Mouse (Mus musculus) midbrain, postnatal 0 days (tissue): Measurements from ENCODE around the gene Nmnat3. TPM values are rescaled to one million over a fixed set of nuclear protein-coding genes. Genes with fewer than 3 reads are reported as not detected.

ENCODE experiments used
- ATAC-seq: fragments of 200-750 bp; cut with Nextera tagmentation; 2 replicates; pipeline ENCODE4 v1.8.0; 2017; ENCODE audit warnings: moderate number of reproducible peaks, mild to moderate bottlenecking, moderate TSS enrichment, moderate library complexity; ENCODE audit not compliant: low FRiP score
- DNase-seq: peaks from one replicate; pipeline ENCODE4 v3.0.0-alpha.2; 2015; ENCODE audit warnings: low spot score
- H3K27ac ChIP-seq: fragments of 300-500 bp; sonication (generic); 2 replicates; pipeline ENCODE4 v1.5.1; 2014; ENCODE audit warnings: low read depth, mild to moderate bottlenecking, low read length, mixed read lengths
- H3K27me3 ChIP-seq: fragments of 300-500 bp; sonication (generic); 2 replicates; pipeline ENCODE4 v1.6.1; 2014; ENCODE audit warnings: low read length, control low read depth, mixed read lengths; ENCODE audit not compliant: insufficient read depth
- H3K36me3 ChIP-seq: fragments of 300-500 bp; sonication (generic); 2 replicates; pipeline ENCODE4 v1.6.1; 2014; ENCODE audit warnings: low read length, control low read depth, mixed read lengths; ENCODE audit not compliant: insufficient read depth
- H3K4me1 ChIP-seq: fragments of 300-500 bp; sonication (generic); 2 replicates; pipeline ENCODE4 v1.6.1; 2014; ENCODE audit warnings: mild to moderate bottlenecking, control low read depth, antibody characterized with exemption, low read length, mixed read lengths; ENCODE audit not compliant: insufficient read depth
- H3K4me2 ChIP-seq: fragments of 300-500 bp; sonication (generic); 2 replicates; pipeline ENCODE4 v1.6.1; 2014; ENCODE audit warnings: low read depth, mild to moderate bottlenecking, low read length, mixed read lengths; ENCODE audit not compliant: poor library complexity, severe bottlenecking
- H3K4me3 ChIP-seq: fragments of 300-500 bp; sonication (generic); 2 replicates; pipeline ENCODE4 v1.5.1; 2014; ENCODE audit warnings: low read depth, mild to moderate bottlenecking, low read length, moderate library complexity
- H3K9ac ChIP-seq: fragments of 300-500 bp; sonication (generic); replicated peaks from 2 replicates; pipeline ENCODE4 v1.6.1; 2014; ENCODE audit warnings: mild to moderate bottlenecking, low read length, moderate library complexity, mixed read lengths; ENCODE audit not compliant: poor library complexity, severe bottlenecking
- H3K9me3 ChIP-seq: fragments of 300-500 bp; sonication (generic); 2 replicates; pipeline ENCODE4 v1.6.1; 2016; ENCODE audit warnings: low read length, control low read depth
- CTCF ChIP-seq: IDR thresholded peaks from 2 replicates; pipeline ENCODE4 v1.5.1; 2016; ENCODE audit warnings: antibody characterized with exemption, mild to moderate bottlenecking
- WGBS: fragments of 180-500 bp; shearing (Covaris S2); extraction: QIAGEN DNeasy Blood & Tissue Kit; methylation state at CpG from one replicate; pipeline ENCODE4 v1.1.7; 2014; 5-methylcytosine and 5-hydroxymethylcytosine counted together
- polyA plus RNA-seq: library from polyadenylated mRNA; unstranded; fragments of >200 nt; fragmentation: Nextera tagmentation; extraction: Ambion mirVana; gene quantifications from 2 replicates; pipeline ENCODE4 v1.2.1, GENCODE M21; 2015
- total RNA-seq: library from RNA; depleted of rRNA; stranded (reverse); fragments of >200 nt; gene quantifications from 2 replicates; pipeline ENCODE4 v1.2.3, GENCODE M21; 2014

Gene Nmnat3
- total and polyA plus RNA-seq, 2 experiments from 2014 or later = 0.88 to 1.0 TPM

- DNase-seq (peak; percentile 71), ATAC-seq (no peak)
- H3K27ac ChIP-seq = no peak overlapping the region
- WGBS = 29% methylated on average over 3 of the region's 3 CpGs
- no peak overlapping the region for H3K4me2 ChIP-seq
- TF ChIP-seq CTCF = peak; percentile 81
- H3K4me1 ChIP-seq = no peaks in the 10 kb centered on the region
- H3K9ac ChIP-seq = no peak overlapping the region
- no peaks in the 10 kb centered on the region for H3K27me3 ChIP-seq
- no peaks in the 10 kb centered on the region for H3K36me3 ChIP-seq
- no peak overlapping the region for H3K4me3 ChIP-seq
- no peaks in the 10 kb centered on the region for H3K9me3 ChIP-seq
These were observed 121.9 kb downstream of the Nmnat3 start for GRCm38 (mm10) chr9:98409137-98409536.

- H3K27ac ChIP-seq = no peak overlapping the region
- no peaks in the 10 kb centered on the region for H3K36me3 ChIP-seq
- H3K4me2 ChIP-seq = no peak overlapping the region
- H3K4me1 ChIP-seq = no peaks in the 10 kb centered on the region
- TF ChIP-seq CTCF = no peak
- H3K4me3 ChIP-seq = no peak overlapping the region
- H3K9ac ChIP-seq = no peak overlapping the region
- ATAC-seq (no peak), DNase-seq (no peak)
- H3K27me3 ChIP-seq = no peaks in the 10 kb centered on the region; the same call in 1 of the 2 replicates
- no peaks in the 10 kb centered on the region for H3K9me3 ChIP-seq
- 69% methylated on average over 4 of the region's 4 CpGs for WGBS
These were observed 128.2 kb downstream of the Nmnat3 start for GRCm38 (mm10) chr9:98415427-98415826.

- Histone ChIP-seq H3K27me3 (no peaks in the 10 kb centered on the region; the same call in 1 of the 2 replicates), H3K4me3 (no peak overlapping the region), H3K4me2 (no peak overlapping the region), H3K4me1 (no peaks in the 10 kb centered on the region), H3K27ac (no peak overlapping the region), H3K9ac (no peak overlapping the region), H3K9me3 (no peaks in the 10 kb centered on the region), H3K36me3 (no peaks in the 10 kb centered on the region)
- no peak for ATAC-seq
- WGBS = 50% methylated on average over 7 of the region's 7 CpGs
- DNase-seq = peak; percentile 50
- peak; percentile 69 for TF ChIP-seq CTCF
These were observed 130.7 kb downstream of the Nmnat3 start for GRCm38 (mm10) chr9:98417919-98418318.

GRCm38 (mm10) chr9:98418346-98418745 lies 131.1 kb downstream of the Nmnat3 start:
- no peak overlapping the region for H3K4me2 ChIP-seq

GRCm38 (mm10) chr9:98420666-98421065 lies 133.4 kb downstream of the Nmnat3 start:
- Histone ChIP-seq H3K36me3 (no peaks in the 10 kb centered on the region), H3K4me1 (no peaks in the 10 kb centered on the region; the same call in 1 of the 2 replicates), H3K4me3 (no peak overlapping the region), H3K9ac (no peak overlapping the region), H3K27ac (no peak overlapping the region), H3K9me3 (no peaks in the 10 kb centered on the region), H3K4me2 (no peak overlapping the region), H3K27me3 (peaks cover 4% of the 10 kb centered on the region)
- WGBS = 84% methylated on average over 1 of the region's 1 CpGs
- no peak for ATAC-seq
- TF ChIP-seq CTCF = no peak
- DNase-seq = no peak

More at GRCm38 (mm10) chr9:98418346-98418745, 131.1 kb downstream of the Nmnat3 start:
- Histone ChIP-seq H3K27me3 (no peaks in the 10 kb centered on the region; the same call in 1 of the 2 replicates), H3K4me1 (no peaks in the 10 kb centered on the region), H3K9me3 (no peaks in the 10 kb centered on the region), H3K9ac (no peak overlapping the region), H3K27ac (no peak overlapping the region), H3K4me3 (no peak overlapping the region), H3K36me3 (no peaks in the 10 kb centered on the region)
- DNase-seq = no peak
- ATAC-seq = no peak
- 89% methylated on average over 3 of the region's 3 CpGs for WGBS
- no peak for TF ChIP-seq CTCF

- no peak for ATAC-seq
- WGBS = 66% methylated on average over 3 of the region's 3 CpGs
- Histone ChIP-seq H3K4me1 (no peaks in the 10 kb centered on the region; the same call in 1 of the 2 replicates), H3K9me3 (no peaks in the 10 kb centered on the region), H3K4me2 (no peak overlapping the region), H3K27me3 (peaks cover 4% of the 10 kb centered on the region), H3K4me3 (no peak overlapping the region), H3K27ac (no peak overlapping the region), H3K36me3 (no peaks in the 10 kb centered on the region), H3K9ac (no peak overlapping the region)
- no peak for DNase-seq
- no peak for TF ChIP-seq CTCF
These were observed 134.7 kb downstream of the Nmnat3 start for GRCm38 (mm10) chr9:98421903-98422302.
